Mouse (Mus musculus): Measurements from ENCODE around the gene Ebp. TPM values are rescaled to one million over a fixed set of nuclear protein-coding genes. Genes with fewer than 3 reads are reported as not detected.

Gene Ebp
- polyA plus RNA-seq, 1 experiment from 2014 or later = 37.4 TPM

- no peak for DNase-seq (ENCODE audit: low spot score)
These were observed 13.9 kb upstream of the Ebp start for GRCm38 (mm10) chrX:8207224-8207623.

GRCm38 (mm10) chrX:8206694-8207197 is 13.4 kb upstream of the Ebp start:
- peak overlapping the region; percentile 82; the same call in 1 of the 2 replicates for H3K27ac ChIP-seq
- no peaks in the 10 kb centered on the region for H3K36me3 ChIP-seq
- WGBS = 18% methylated on average over 11 of the region's 11 CpGs
- peaks cover 4% of the 10 kb centered on the region; the same call in 1 of the 2 replicates for H3K4me1 ChIP-seq (replicated peaks)
- H3K4me3 ChIP-seq = peak overlapping the region; percentile 61
- peaks cover 9% of the 10 kb centered on the region; the same call in 1 of the 2 replicates for H3K9me3 ChIP-seq
- DNase-seq (ENCODE audit: low spot score) = no peak
- no peaks in the 10 kb centered on the region for H3K27me3 ChIP-seq (ENCODE audit: insufficient read depth, poor library complexity, severe bottlenecking)

More at GRCm38 (mm10) chrX:8207224-8207623, 13.9 kb upstream of the Ebp start:
- Histone ChIP-seq H3K27me3 (ENCODE audit: insufficient read depth, poor library complexity, severe bottlenecking) (no peaks in the 10 kb centered on the region), H3K9me3 (peaks cover 9% of the 10 kb centered on the region; the same call in 1 of the 2 replicates), H3K4me3 (no peak overlapping the region), H3K36me3 (no peaks in the 10 kb centered on the region), H3K27ac (no peak overlapping the region), H3K4me1 (replicated peaks) (peaks cover 4% of the 10 kb centered on the region; the same call in 1 of the 2 replicates)
- 39% methylated on average over 4 of the region's 4 CpGs for WGBS

GRCm38 (mm10) chrX:8206015-8206693 is 12.8 kb upstream of the Ebp start, which contains the start of gene Porcn:
TSS of gene Porcn (minus strand) at chrX:8206525.
- WGBS = 14% methylated on average over 46 of the region's 46 CpGs
- H3K27ac ChIP-seq = peak within 1 kb of the TSS; percentile 82

GRCm38 (mm10) chrX:8205551-8205950 is 12.2 kb upstream of the Ebp start:
- H3K9me3 ChIP-seq = peaks cover 9% of the 10 kb centered on the region; the same call in 1 of the 2 replicates
- no peaks in the 10 kb centered on the region for H3K27me3 ChIP-seq (ENCODE audit: insufficient read depth, poor library complexity, severe bottlenecking)
- H3K36me3 ChIP-seq = no peaks in the 10 kb centered on the region
- DNase-seq (ENCODE audit: low spot score) = no peak
- WGBS = 37% methylated on average over 7 of the region's 7 CpGs
- H3K4me3 ChIP-seq = peak overlapping the region; percentile 61
- H3K4me1 ChIP-seq (replicated peaks) = peaks cover 4% of the 10 kb centered on the region; the same call in 1 of the 2 replicates
- no peak overlapping the region for H3K27ac ChIP-seq

More at GRCm38 (mm10) chrX:8206015-8206693, 12.8 kb upstream of the Ebp start, which contains the start of gene Porcn:
- H3K9me3 ChIP-seq = peaks cover 9% of the 10 kb centered on the region; the same call in 1 of the 2 replicates
- H3K36me3 ChIP-seq = no peaks in the 10 kb centered on the region
- DNase-seq (ENCODE audit: low spot score) = peak; percentile 84
- peak within 1 kb of the TSS; percentile 61 for H3K4me3 ChIP-seq
- H3K27me3 ChIP-seq (ENCODE audit: insufficient read depth, poor library complexity, severe bottlenecking) = no peaks in the 10 kb centered on the region
- peaks cover 4% of the 10 kb centered on the region; the same call in 1 of the 2 replicates for H3K4me1 ChIP-seq (replicated peaks)

GRCm38 (mm10) chrX:8205088-8205487 is 11.8 kb upstream of the Ebp start:
- Histone ChIP-seq H3K27me3 (ENCODE audit: insufficient read depth, poor library complexity, severe bottlenecking) (no peaks in the 10 kb centered on the region), H3K27ac (no peak overlapping the region), H3K36me3 (no peaks in the 10 kb centered on the region), H3K9me3 (peaks cover 9% of the 10 kb centered on the region; the same call in 1 of the 2 replicates), H3K4me1 (replicated peaks) (peaks cover 4% of the 10 kb centered on the region; the same call in 1 of the 2 replicates), H3K4me3 (no peak overlapping the region)
- 73% methylated on average over 4 of the region's 4 CpGs for WGBS
- no peak for DNase-seq (ENCODE audit: low spot score)

- 84% methylated on average over 10 of the region's 10 CpGs for WGBS
- H3K36me3 ChIP-seq = peaks cover 1% of the 10 kb centered on the region; the same call in 1 of the 2 replicates
- H3K27me3 ChIP-seq (ENCODE audit: insufficient read depth, poor library complexity, severe bottlenecking) = no peaks in the 10 kb centered on the region
- no peak overlapping the region for H3K27ac ChIP-seq
- H3K9me3 ChIP-seq = peaks cover 9% of the 10 kb centered on the region; the same call in 1 of the 2 replicates
- H3K4me3 ChIP-seq = no peak overlapping the region
- DNase-seq (ENCODE audit: low spot score) = no peak
- peaks cover 4% of the 10 kb centered on the region; the same call in 1 of the 2 replicates for H3K4me1 ChIP-seq (replicated peaks)
These were observed 10.8 kb upstream of the Ebp start for GRCm38 (mm10) chrX:8204076-8204475.

GRCm38 (mm10) chrX:8203105-8203504 is 9.8 kb upstream of the Ebp start:
- Histone ChIP-seq H3K4me1 (replicated peaks) (peaks cover 4% of the 10 kb centered on the region; the same call in 1 of the 2 replicates), H3K36me3 (peaks cover 7% of the 10 kb centered on the region; the same call in 1 of the 2 replicates), H3K4me3 (no peak overlapping the region), H3K27me3 (ENCODE audit: insufficient read depth, poor library complexity, severe bottlenecking) (no peaks in the 10 kb centered on the region), H3K27ac (no peak overlapping the region), H3K9me3 (peaks cover 13% of the 10 kb centered on the region; the same call in 1 of the 2 replicates)
- 86% methylated on average over 14 of the region's 14 CpGs for WGBS
- no peak for DNase-seq (ENCODE audit: low spot score)

GRCm38 (mm10) chrX:8192640-8193418 is 483 bp downstream of the Ebp start:
- Histone ChIP-seq H3K9me3 (peaks cover 4% of the 10 kb centered on the region; the same call in 1 of the 2 replicates), H3K36me3 (no peaks in the 10 kb centered on the region), H3K27ac (peak overlapping the region; percentile 87), H3K27me3 (ENCODE audit: insufficient read depth, poor library complexity, severe bottlenecking) (no peaks in the 10 kb centered on the region), H3K4me1 (replicated peaks) (peaks cover 6% of the 10 kb centered on the region; the same call in 1 of the 2 replicates), H3K4me3 (peak overlapping the region; percentile 63)
- peak; percentile 85 for DNase-seq (ENCODE audit: low spot score)
- 16% methylated on average over 38 of the region's 38 CpGs for WGBS

- 16% methylated on average over 13 of the region's 13 CpGs for WGBS
- no peak for DNase-seq (ENCODE audit: low spot score)
These were observed 1.1 kb downstream of the Ebp start for GRCm38 (mm10) chrX:8192126-8192639.

GRCm38 (mm10) chrX:8182871-8183540 is 10.3 kb downstream of the Ebp start:
- Histone ChIP-seq H3K27me3 (ENCODE audit: insufficient read depth, poor library complexity, severe bottlenecking) (no peaks in the 10 kb centered on the region), H3K4me1 (replicated peaks) (no peaks in the 10 kb centered on the region)
- WGBS = 17% methylated on average over 7 of the region's 7 CpGs

More at GRCm38 (mm10) chrX:8192126-8192639, 1.1 kb downstream of the Ebp start:
- Histone ChIP-seq H3K4me3 (peak overlapping the region; percentile 63), H3K4me1 (replicated peaks) (peaks cover 6% of the 10 kb centered on the region; the same call in 1 of the 2 replicates), H3K36me3 (no peaks in the 10 kb centered on the region), H3K27me3 (ENCODE audit: insufficient read depth, poor library complexity, severe bottlenecking) (no peaks in the 10 kb centered on the region), H3K9me3 (0 out of 2 replicates have a peak, but pooled peaks cover 4% of the 10 kb centered on the region), H3K27ac (peak overlapping the region; percentile 87)

GRCm38 (mm10) chrX:8179646-8180045 is 13.7 kb downstream of the Ebp start:
- H3K4me3 ChIP-seq = no peak overlapping the region
- 88% methylated on average over 5 of the region's 5 CpGs for WGBS
- peaks cover 4% of the 10 kb centered on the region; the same call in 1 of the 2 replicates for H3K9me3 ChIP-seq
- peaks cover 7% of the 10 kb centered on the region; the same call in 1 of the 2 replicates for H3K4me1 ChIP-seq (replicated peaks)
- no peaks in the 10 kb centered on the region for H3K27me3 ChIP-seq (ENCODE audit: insufficient read depth, poor library complexity, severe bottlenecking)
- DNase-seq (ENCODE audit: low spot score) = no peak
- no peak overlapping the region for H3K27ac ChIP-seq
- H3K36me3 ChIP-seq = no peaks in the 10 kb centered on the region

More at GRCm38 (mm10) chrX:8182871-8183540, 10.3 kb downstream of the Ebp start:
- Histone ChIP-seq H3K4me3 (no peak overlapping the region), H3K27ac (no peak overlapping the region), H3K36me3 (peaks cover 14% of the 10 kb centered on the region), H3K9me3 (no peaks in the 10 kb centered on the region)
- no peak for DNase-seq (ENCODE audit: low spot score)

Data from hindbrain, embryonic 10.5 days (tissue).